Mouse (Mus musculus): ENCODE measurements around the gene Arfgef2. TPM values are rescaled to one million over a fixed set of nuclear protein-coding genes. Genes with fewer than 3 reads are reported as not detected.

Gene Arfgef2
- total and polyA plus RNA-seq, 3 experiments, result 9.2 to 18.7 (median 11.2) TPM

- Histone ChIP-seq H3K4me3 (replicated peaks in 1 of 3; ENCODE audit: low read depth in 2 of 3, low read length in 2 of 3, poor library complexity in 1 of 3) (no peak overlapping the region), H3K9ac (ENCODE audit: insufficient read depth, low read depth) (no peak overlapping the region), H3K4me1 (ENCODE audit: control insufficient read depth in 1 of 2, insufficient read depth in 2 of 2) (peaks cover 2 to 16% of the 10 kb centered on the region in 2 experiments; a peak in 2 of 4 replicates), H3K9me3 (replicated peaks; ENCODE audit: low read length) (peaks cover 5% of the 10 kb centered on the region), H3K36me3 (replicated peaks in 1 of 2; ENCODE audit: control insufficient read depth in 1 of 2, insufficient read depth in 1 of 2, low read length in 1 of 2) (peaks cover 2 to 23% of the 10 kb centered on the region in 2 experiments), H3K4me2 (ENCODE audit: insufficient read depth, low read depth, poor library complexity, severe bottlenecking) (no peak overlapping the region), H3K27me3 (replicated peaks) (no peaks in the 10 kb centered on the region), H3K27ac (ENCODE audit: insufficient read depth, low read depth) (no peak overlapping the region), H3K79me2 (replicated peaks; ENCODE audit: control insufficient read depth, extremely low read depth, insufficient read depth, poor library complexity, severe bottlenecking) (no peaks in the 10 kb centered on the region)
- dilution Hi-C loops (cut with MboI; ENCODE audit: extremely low pct_ligation_motif_present, extremely low pct_unique_long_range_greater_than_20kb, low sequenced_read_pairs) (no loop called here), in situ Hi-C loops (cut with MboI; ENCODE audit: low pct_ligation_motif_present, low pct_unique_long_range_greater_than_20kb, low sequenced_read_pairs) (no loop called here)
- DNase-seq (ENCODE audit: extremely low read depth), result no peak
- TF ChIP-seq ZNF384 (IDR thresholded peaks at IDR 0.05; ENCODE audit: low read depth, low read length) (no peak), ZMIZ1 (IDR thresholded peaks at IDR 0.05; ENCODE audit: low read depth, low read length) (no peak), ZKSCAN1 (IDR thresholded peaks at IDR 0.05; ENCODE audit: borderline replicate concordance, low read depth, low read length) (no peak), JUND (conservative IDR thresholded peaks at IDR 0.05; ENCODE audit: low read depth, low read length) (no peak), GABPA (IDR thresholded peaks at IDR 0.05; ENCODE audit: insufficient replicate concordance, low read depth, low read length) (no peak), CHD2 (IDR thresholded peaks at IDR 0.05; ENCODE audit: low read length) (no peak), RCOR1 (conservative IDR thresholded peaks at IDR 0.05; ENCODE audit: low read depth, low read length) (no peak)
These were observed 94.4 kb downstream of the Arfgef2 start for GRCm38 (mm10) chr2:166899746-166900145.

GRCm38 (mm10) chr2:166900792-166901505 lies 95.6 kb downstream of the Arfgef2 start:
- DNase-seq (ENCODE audit: extremely low read depth), result peak; percentile 55

More at GRCm38 (mm10) chr2:166900792-166901505, 95.6 kb downstream of the Arfgef2 start:
- no peak overlapping the region for H3K27ac ChIP-seq (ENCODE audit: insufficient read depth, low read depth)
- H3K9ac ChIP-seq (ENCODE audit: insufficient read depth, low read depth), result no peak overlapping the region
- no peaks in the 10 kb centered on the region for H3K79me2 ChIP-seq (replicated peaks; ENCODE audit: control insufficient read depth, extremely low read depth, insufficient read depth, poor library complexity, severe bottlenecking)
- H3K4me1 ChIP-seq (ENCODE audit: control insufficient read depth in 1 of 2, insufficient read depth in 2 of 2), result peaks cover 2 to 23% of the 10 kb centered on the region in 2 experiments; a peak in 2 of 4 replicates
- dilution Hi-C loops (cut with MboI; ENCODE audit: extremely low pct_ligation_motif_present, extremely low pct_unique_long_range_greater_than_20kb, low sequenced_read_pairs), result no loop called here
- H3K27me3 ChIP-seq (replicated peaks), result no peaks in the 10 kb centered on the region
- no peak overlapping the region for H3K4me2 ChIP-seq (ENCODE audit: insufficient read depth, low read depth, poor library complexity, severe bottlenecking)
- TF ChIP-seq USF1 (IDR thresholded peaks at IDR 0.05; ENCODE audit: low read depth, low read length) (no peak), UBTF (IDR thresholded peaks at IDR 0.05; ENCODE audit: low read depth, low read length) (no peak), EP300 (IDR thresholded peaks at IDR 0.05; ENCODE audit: low read length) (peak; percentile 73), JUND (conservative IDR thresholded peaks at IDR 0.05; ENCODE audit: low read depth, low read length) (peak; percentile 75), E2F4 (IDR thresholded peaks at IDR 0.05; ENCODE audit: insufficient replicate concordance, low read depth, low read length) (no peak), CTCF (conservative IDR thresholded peaks at IDR 0.05 in 1 of 2, IDR thresholded peaks at IDR 0.05 in 1 of 2; ENCODE audit: low read depth in 2 of 2, low read length in 2 of 2) (peak in 1 of 2 experiments; percentile 27; a peak in 1 of 4 replicates), ETS1 (conservative IDR thresholded peaks at IDR 0.05; ENCODE audit: low read depth, low read length) (no peak), POLR2AphosphoS2 (IDR thresholded peaks at IDR 0.05; ENCODE audit: low read depth, low read length) (no peak), USF2 (conservative IDR thresholded peaks at IDR 0.05; ENCODE audit: low read depth, low read length) (no peak), RAD21 (IDR thresholded peaks at IDR 0.05; ENCODE audit: low read depth, low read length) (no peak), CHD2 (IDR thresholded peaks at IDR 0.05; ENCODE audit: low read length) (no peak), SMC3 (IDR thresholded peaks at IDR 0.05; ENCODE audit: low read depth, low read length) (no peak), ZKSCAN1 (IDR thresholded peaks at IDR 0.05; ENCODE audit: borderline replicate concordance, low read depth, low read length) (no peak), MYC (IDR thresholded peaks at IDR 0.05; ENCODE audit: low read depth, low read length) (no peak), IRF4 (IDR thresholded peaks at IDR 0.05; ENCODE audit: low read depth, low read length) (peak; percentile 84), KAT2A (IDR thresholded peaks at IDR 0.05; ENCODE audit: insufficient replicate concordance, low read length) (no peak)
- no peak overlapping the region for H3K4me3 ChIP-seq (replicated peaks in 1 of 3; ENCODE audit: low read depth in 2 of 3, low read length in 2 of 3, poor library complexity in 1 of 3)
- H3K36me3 ChIP-seq (replicated peaks in 1 of 2; ENCODE audit: control insufficient read depth in 1 of 2, insufficient read depth in 1 of 2, low read length in 1 of 2), result peaks cover 0 to 13% of the 10 kb centered on the region in 2 experiments
- peaks cover 5% of the 10 kb centered on the region for H3K9me3 ChIP-seq (replicated peaks; ENCODE audit: low read length)
- in situ Hi-C loops (cut with MboI; ENCODE audit: low pct_ligation_motif_present, low pct_unique_long_range_greater_than_20kb, low sequenced_read_pairs), result no loop called here
